Mouse (Mus musculus): Measurements from ENCODE around the gene Mrpl37.

The Mrpl37 gene

GRCm38 (mm10) chr4:107017257-107017656 lies 49.4 kb downstream of the Mrpl37 start:
- Histone ChIP-seq H3K27me3 (ENCODE audit: control insufficient read depth, insufficient read depth, low read length, poor library complexity, severe bottlenecking) (no peaks in the 10 kb centered on the region), H3K36me3 (ENCODE audit: control insufficient read depth, insufficient read depth, low read length, poor library complexity, severe bottlenecking) (no peaks in the 10 kb centered on the region)
- DNase-seq (ENCODE audit: low read depth, low spot score): no peak

- no peak for DNase-seq (ENCODE audit: low read depth, low spot score)
- Histone ChIP-seq H3K27me3 (ENCODE audit: control insufficient read depth, insufficient read depth, low read length, poor library complexity, severe bottlenecking) (no peaks in the 10 kb centered on the region), H3K36me3 (ENCODE audit: control insufficient read depth, insufficient read depth, low read length, poor library complexity, severe bottlenecking) (no peaks in the 10 kb centered on the region)
Observed at GRCm38 (mm10) chr4:107015971-107016511, 50.6 kb downstream of the Mrpl37 start.

GRCm38 (mm10) chr4:107013817-107014260 lies 52.8 kb downstream of the Mrpl37 start:
- Histone ChIP-seq H3K36me3 (ENCODE audit: control insufficient read depth, insufficient read depth, low read length, poor library complexity, severe bottlenecking) (no peaks in the 10 kb centered on the region), H3K27me3 (ENCODE audit: control insufficient read depth, insufficient read depth, low read length, poor library complexity, severe bottlenecking) (no peaks in the 10 kb centered on the region)
- no peak for DNase-seq (ENCODE audit: low read depth, low spot score)

- Histone ChIP-seq H3K27me3 (ENCODE audit: control insufficient read depth, insufficient read depth, low read length, poor library complexity, severe bottlenecking) (no peaks in the 10 kb centered on the region), H3K36me3 (ENCODE audit: control insufficient read depth, insufficient read depth, low read length, poor library complexity, severe bottlenecking) (no peaks in the 10 kb centered on the region)
- no peak for DNase-seq (ENCODE audit: low read depth, low spot score)
Observed at GRCm38 (mm10) chr4:107013119-107013816, 53.4 kb downstream of the Mrpl37 start.

- H3K36me3 ChIP-seq (ENCODE audit: control insufficient read depth, insufficient read depth, low read length, poor library complexity, severe bottlenecking): no peaks in the 10 kb centered on the region
- no peaks in the 10 kb centered on the region for H3K27me3 ChIP-seq (ENCODE audit: control insufficient read depth, insufficient read depth, low read length, poor library complexity, severe bottlenecking)
- no peak for DNase-seq (ENCODE audit: low read depth, low spot score)
Observed at GRCm38 (mm10) chr4:107012574-107012973, 54.1 kb downstream of the Mrpl37 start.

GRCm38 (mm10) chr4:107012005-107012478 lies 54.6 kb downstream of the Mrpl37 start:
- DNase-seq (ENCODE audit: low read depth, low spot score): no peak
- Histone ChIP-seq H3K36me3 (ENCODE audit: control insufficient read depth, insufficient read depth, low read length, poor library complexity, severe bottlenecking) (no peaks in the 10 kb centered on the region), H3K27me3 (ENCODE audit: control insufficient read depth, insufficient read depth, low read length, poor library complexity, severe bottlenecking) (no peaks in the 10 kb centered on the region)

- DNase-seq (ENCODE audit: low read depth, low spot score): no peak
- Histone ChIP-seq H3K36me3 (ENCODE audit: control insufficient read depth, insufficient read depth, low read length, poor library complexity, severe bottlenecking) (no peaks in the 10 kb centered on the region), H3K27me3 (ENCODE audit: control insufficient read depth, insufficient read depth, low read length, poor library complexity, severe bottlenecking) (no peaks in the 10 kb centered on the region)
Observed at GRCm38 (mm10) chr4:107011325-107012004, 55.2 kb downstream of the Mrpl37 start.

- Histone ChIP-seq H3K36me3 (ENCODE audit: control insufficient read depth, insufficient read depth, low read length, poor library complexity, severe bottlenecking) (no peaks in the 10 kb centered on the region), H3K27me3 (ENCODE audit: control insufficient read depth, insufficient read depth, low read length, poor library complexity, severe bottlenecking) (no peaks in the 10 kb centered on the region)
- no peak for DNase-seq (ENCODE audit: low read depth, low spot score)
Observed at GRCm38 (mm10) chr4:107009548-107009947, 57.1 kb downstream of the Mrpl37 start.

GRCm38 (mm10) chr4:107008161-107008560 lies 58.5 kb downstream of the Mrpl37 start:
- DNase-seq (ENCODE audit: low read depth, low spot score): no peak

GRCm38 (mm10) chr4:107007359-107007758 lies 59.3 kb downstream of the Mrpl37 start:
- no peaks in the 10 kb centered on the region for H3K27me3 ChIP-seq (ENCODE audit: control insufficient read depth, insufficient read depth, low read length, poor library complexity, severe bottlenecking)
- DNase-seq (ENCODE audit: low read depth, low spot score): no peak
- H3K36me3 ChIP-seq (ENCODE audit: control insufficient read depth, insufficient read depth, low read length, poor library complexity, severe bottlenecking): no peaks in the 10 kb centered on the region

More at GRCm38 (mm10) chr4:107008161-107008560, 58.5 kb downstream of the Mrpl37 start:
- Histone ChIP-seq H3K27me3 (ENCODE audit: control insufficient read depth, insufficient read depth, low read length, poor library complexity, severe bottlenecking) (no peaks in the 10 kb centered on the region), H3K36me3 (ENCODE audit: control insufficient read depth, insufficient read depth, low read length, poor library complexity, severe bottlenecking) (no peaks in the 10 kb centered on the region)

- Histone ChIP-seq H3K36me3 (ENCODE audit: control insufficient read depth, insufficient read depth, low read length, poor library complexity, severe bottlenecking) (no peaks in the 10 kb centered on the region), H3K27me3 (ENCODE audit: control insufficient read depth, insufficient read depth, low read length, poor library complexity, severe bottlenecking) (no peaks in the 10 kb centered on the region)
- DNase-seq (ENCODE audit: low read depth, low spot score): no peak
Observed at GRCm38 (mm10) chr4:107006807-107007206, 59.9 kb downstream of the Mrpl37 start.

- H3K36me3 ChIP-seq (ENCODE audit: control insufficient read depth, insufficient read depth, low read length, poor library complexity, severe bottlenecking): no peaks in the 10 kb centered on the region
- H3K27me3 ChIP-seq (ENCODE audit: control insufficient read depth, insufficient read depth, low read length, poor library complexity, severe bottlenecking): no peaks in the 10 kb centered on the region
- no peak for DNase-seq (ENCODE audit: low read depth, low spot score)
Observed at GRCm38 (mm10) chr4:107006229-107006628, 60.4 kb downstream of the Mrpl37 start.
